Comparison of ENCODE assay signal across 12 mouse cellular contexts in the genomic region with DNA sequence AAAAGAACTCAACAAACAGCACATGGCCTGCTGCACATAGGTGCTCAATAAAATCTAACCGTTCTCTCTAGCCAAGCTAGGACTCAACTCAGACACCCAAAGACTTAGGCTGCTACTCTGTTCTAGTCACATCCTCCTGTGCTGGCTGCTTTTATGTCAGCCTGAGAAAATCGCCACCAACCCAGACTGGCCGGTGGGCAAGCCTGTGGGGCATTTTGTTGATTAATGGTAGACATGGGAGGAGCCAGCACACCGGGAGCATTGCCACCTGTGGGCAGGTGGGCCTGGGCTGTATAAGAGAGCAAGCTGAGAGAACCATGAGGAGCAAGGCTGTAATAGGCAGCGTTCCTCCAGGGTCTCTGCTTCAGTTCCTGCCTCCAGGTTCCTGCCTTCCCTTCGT. TPM values are rescaled to one million over a fixed set of nuclear protein-coding genes. Genes with fewer than 3 reads are reported as not detected.
A peak's percentile ranks its signal among the peaks of the same experiment; 100 is the strongest.
DNase-seq lines count a peak whose midpoint lies in the region; ATAC-seq and TF ChIP-seq lines count a peak whose summit lies in the region.
"Had no signal": no experiment of that assay in that cellular context is flagged by ENCODE, and none has a peak within 500 bp of the region (broad histone marks: within the 10 kb centered on the region; RNA-seq: fewer than 3 reads in every experiment).

No protein-coding gene starts in this region.

- no peaks in the 10 kb centered on the region for H3K27me3 ChIP-seq in heart, postnatal 0 days (ENCODE audit: control insufficient read depth, insufficient read depth, low read length)
- H3K27me3 ChIP-seq in liver, embryonic 11.5 days (replicated peaks; ENCODE audit: control insufficient read depth, insufficient read depth, low read length), result no peaks in the 10 kb centered on the region
- H3K27me3 ChIP-seq: hindbrain, embryonic 15.5 days; neural tube, embryonic 13.5 days had no signal

- peaks cover 71% of the 10 kb centered on the region for H3K4me1 ChIP-seq in heart, postnatal 0 days (ENCODE audit: control insufficient read depth, insufficient read depth)
- peaks cover 19 to 48% of the 10 kb centered on the region in 2 experiments for H3K4me1 ChIP-seq in ES-E14 (ENCODE audit: control insufficient read depth in 2 of 2, insufficient read depth in 2 of 2, low read length in 2 of 2, poor library complexity in 1 of 2)
- peaks cover 92% of the 10 kb centered on the region for H3K4me1 ChIP-seq in liver, embryonic 11.5 days (replicated peaks; ENCODE audit: control insufficient read depth, insufficient read depth, low read length)

- ATAC-seq in heart, postnatal 0 days (ENCODE audit: insufficient read depth, low read depth), result no peak
- ATAC-seq in liver, embryonic 11.5 days (replicated peaks; ENCODE audit: low FRiP score), result no peak

- no peaks in the 10 kb centered on the region for H3K9me3 ChIP-seq in heart, postnatal 0 days (replicated peaks; ENCODE audit: control insufficient read depth, low read length)
- H3K9me3 ChIP-seq in ES-E14 (ENCODE audit: control insufficient read depth, insufficient read depth, low read depth, low read length), result no peaks in the 10 kb centered on the region
- H3K9me3 ChIP-seq in liver, embryonic 11.5 days (ENCODE audit: control insufficient read depth, low read length), result no peaks in the 10 kb centered on the region
- H3K9me3 ChIP-seq: hindbrain, embryonic 15.5 days; midbrain, embryonic 10.5 days; neural tube, embryonic 13.5 days had no signal

- no peak for TF ChIP-seq EP300 in heart, postnatal 0 days (IDR thresholded peaks at IDR 0.05; ENCODE audit: low read depth)

- H3K27ac ChIP-seq in heart, postnatal 0 days (ENCODE audit: low read depth), result peak overlapping the region; percentile 96
- H3K27ac ChIP-seq in ES-E14 (ENCODE audit: insufficient read depth, low read depth, low read length, poor library complexity, severe bottlenecking), result peak overlapping the region; percentile 12; the same call in 1 of the 2 replicates
- H3K27ac ChIP-seq in liver, embryonic 11.5 days (ENCODE audit: low read depth, low read length), result peak overlapping the region; percentile 56
- H3K27ac ChIP-seq: hindbrain, embryonic 15.5 days; midbrain, embryonic 10.5 days; neural tube, embryonic 13.5 days had no signal

- WGBS in heart, postnatal 0 days, result 81% methylated on average over 6 of the region's 6 CpGs
- WGBS in liver, embryonic 11.5 days, result 71% methylated on average over 6 of the region's 6 CpGs

- H3K4me3 ChIP-seq in heart, postnatal 0 days (ENCODE audit: low read depth, low read length), result no peak overlapping the region
- no peak overlapping the region for H3K4me3 ChIP-seq in ES-E14 (ENCODE audit: insufficient read depth in 1 of 2, low read depth in 1 of 2, low read length in 2 of 2, poor library complexity in 1 of 2, severe bottlenecking in 1 of 2)
- no peak overlapping the region for H3K4me3 ChIP-seq in liver, embryonic 11.5 days (ENCODE audit: low read depth, low read length)
- H3K4me3 ChIP-seq: hindbrain, embryonic 15.5 days; midbrain, embryonic 10.5 days; neural tube, embryonic 13.5 days had no signal

- no peak for TF ChIP-seq CTCF in heart, postnatal 0 days (IDR thresholded peaks at IDR 0.05; ENCODE audit: low read depth)

- no peak overlapping the region for H3K4me2 ChIP-seq in heart, postnatal 0 days (ENCODE audit: low read depth, low read length)
- H3K4me2 ChIP-seq in liver, embryonic 11.5 days, result peak overlapping the region; percentile 46
- H3K4me2 ChIP-seq: hindbrain, embryonic 15.5 days; neural tube, embryonic 13.5 days had no signal

- H3K9ac ChIP-seq in heart, postnatal 0 days (replicated peaks; ENCODE audit: low read depth, low read length), result no peak overlapping the region
- H3K9ac ChIP-seq in ES-E14 (ENCODE audit: insufficient read depth, low read depth, low read length, poor library complexity, severe bottlenecking), result no peak overlapping the region
- H3K9ac ChIP-seq in liver, embryonic 11.5 days (ENCODE audit: low read depth, low read length), result no peak overlapping the region
- H3K9ac ChIP-seq: hindbrain, embryonic 15.5 days; neural tube, embryonic 13.5 days had no signal

- DNase-seq in heart, postnatal 0 days (ENCODE audit: low spot score), result no peak
- no peak for DNase-seq in heart, postnatal 4 days
- DNase-seq in B cell, adult 2 months, result peak; percentile 30 to 32
- DNase-seq in ES-E14 (ENCODE audit: low read depth, low spot score), result no peak
- DNase-seq in liver, embryonic 11.5 days (ENCODE audit: low spot score), result no peak
- DNase-seq in right cerebral cortex, postnatal 14 days, result no peak
- no peak for DNase-seq in frontal cortex, postnatal 10 days (ENCODE audit: low spot score in 2 of 2)
- DNase-seq: adrenal gland, adult 8-10 months; cerebellum, adult 2 months had no signal

- in situ Hi-C loops in ES-E14 (cut with MboI; ENCODE audit: low sequenced_read_pairs in 2 of 2, unreplicated experiment in 2 of 2), result no loop called here

- H3K36me3 ChIP-seq in heart, postnatal 0 days (replicated peaks; ENCODE audit: control insufficient read depth, insufficient read depth, low read length), result peaks cover 25% of the 10 kb centered on the region
- peaks cover 15% of the 10 kb centered on the region for H3K36me3 ChIP-seq in ES-E14 (ENCODE audit: control insufficient read depth, insufficient read depth, low read length, poor library complexity, severe bottlenecking)
- peaks cover 2% of the 10 kb centered on the region; the same call in 1 of the 2 replicates for H3K36me3 ChIP-seq in liver, embryonic 11.5 days (ENCODE audit: control insufficient read depth, insufficient read depth, low read length)
- H3K36me3 ChIP-seq: hindbrain, embryonic 15.5 days; neural tube, embryonic 13.5 days had no signal

TF ChIP-seq in ES-E14, 5 proteins besides CTCF, POLR2A, EP300 and RAD21:
- TF ChIP-seq ZC3H11A (IDR thresholded peaks at IDR 0.05; ENCODE audit: borderline replicate concordance, low read depth, low read length), result no peak

RNA-seq across cellular contexts. Expression of gene Myh9, which starts 8.2 kb away (rescaled TPM):
- 62.0 and 63.6 TPM in 2 replicates for total RNA-seq in heart, postnatal 0 days (2014; rRNA removed; ENCODE audit: low replicate concordance)
- 15.7 and 17.5 TPM in 2 replicates for polyA plus RNA-seq in heart, postnatal 0 days (2015; fragmentation: Nextera tagmentation; extraction: Ambion mirVana)
- 100 to 1,000 TPM; 219 to 228 TPM for total RNA-seq in heart, postnatal 4 days (2021)
- 146 and 152 TPM in 2 replicates for total RNA-seq in ES-E14 (2012; rRNA removed)
- polyA plus RNA-seq in liver, embryonic 11.5 days (2014; fragmentation: Nextera tagmentation; extraction: Ambion mirVana), result 49.8 and 53.0 TPM in 2 replicates

Comparison
In these comparisons a context has a peak if more than half of its experiments do, and no peak if none do; other contexts are left out.
1. DNase-seq: peak in B cell, adult 2 months (2 of 2); none in heart, postnatal 0 days (single experiment), heart, postnatal 4 days (single experiment), ES-E14 (single experiment), liver, embryonic 11.5 days (single experiment), right cerebral cortex, postnatal 14 days (single experiment) and frontal cortex, postnatal 10 days (0 of 2).
2. H3K27ac ChIP-seq: peak in every context shown above with its lines; median percentile 96 in heart, postnatal 0 days; 56 in liver, embryonic 11.5 days; 12 in ES-E14.